Mouse (Mus musculus) stomach, postnatal 0 days (tissue): ENCODE measurements around the gene Cd33.

Experiments used
- CTCF ChIP-seq: IDR thresholded peaks from 2 replicates; pipeline ENCODE4 v1.5.1; 2016; ENCODE audit warnings: antibody characterized with exemption, low read depth, mild to moderate bottlenecking, moderate library complexity
- EP300 ChIP-seq: optimal IDR thresholded peaks from 2 replicates; pipeline ENCODE3; 2016; ENCODE audit warnings: antibody characterized with exemption

DNA sequence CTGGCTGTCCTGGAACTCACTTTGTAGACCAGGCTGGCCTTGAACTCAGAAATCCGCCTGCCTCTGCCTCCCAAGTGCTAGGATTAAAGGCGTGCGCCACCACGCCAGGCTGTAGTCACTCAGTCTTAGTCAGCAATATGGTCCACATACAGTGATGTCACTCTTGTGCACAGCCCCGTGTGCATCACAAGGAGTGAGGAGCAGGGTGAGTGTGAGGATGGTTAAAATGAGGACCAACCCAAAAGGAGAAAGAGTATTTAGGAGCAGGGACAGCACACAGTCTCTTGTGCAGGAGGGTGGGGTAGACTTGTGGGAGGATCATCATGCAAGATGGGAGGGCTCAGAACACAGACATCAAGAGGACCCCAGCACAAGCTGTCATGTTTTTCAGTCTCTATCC, 11.1 kb upstream of the Cd33 start:
- TF ChIP-seq CTCF (no peak), EP300 (no peak)
